Mouse (Mus musculus): ENCODE results near the gene Ferd3l.

The Ferd3l gene

GRCm38 (mm10) chr12:33964427-33964826 is 36.2 kb downstream of the Ferd3l start:
- no peak for DNase-seq (ENCODE audit: extremely low read depth, low read depth, low spot score)

- no peak for DNase-seq (ENCODE audit: extremely low read depth, low read depth, low spot score)
These were observed 37.6 kb downstream of the Ferd3l start for GRCm38 (mm10) chr12:33965661-33966360.

- no peak for DNase-seq (ENCODE audit: extremely low read depth, low read depth, low spot score)
These were observed 38.5 kb downstream of the Ferd3l start for GRCm38 (mm10) chr12:33966490-33967415.

GRCm38 (mm10) chr12:33967514-33967913 is 39.3 kb downstream of the Ferd3l start:
- DNase-seq (ENCODE audit: extremely low read depth, low read depth, low spot score) = no peak

GRCm38 (mm10) chr12:33968041-33968897 is 40.0 kb downstream of the Ferd3l start:
- DNase-seq (ENCODE audit: extremely low read depth, low read depth, low spot score) = no peak

- no peak for DNase-seq (ENCODE audit: extremely low read depth, low read depth, low spot score)
These were observed 40.6 kb downstream of the Ferd3l start for GRCm38 (mm10) chr12:33968898-33969178.

All from fat pad, adult 2 months (tissue).